Mouse (Mus musculus) T-helper 17 cell (primary cell): ENCODE measurements around the gene Gm11627.

Experiments
- in situ Hi-C, 2 experiments: fragments of 300-600 bp; cut with MboI, MseI; formaldehyde crosslinking; loops; 1 replicate in 1 of 2; 2 replicates in 1 of 2; pipeline ENCODE4 v1.15.1; 2025; ENCODE audit warnings: high pct_unique_total_duplicates in 2 of 2

The Gm11627 gene

GRCm38 (mm10) chr11:102579165-102580033, at the start of gene Gm11627:
Gm11627 (minus strand) TSS chr11:102579461.
- in situ Hi-C loops, result loop anchor here (5.0 kb wide), 3 partner anchors 73 to 92 kb away; no protein-coding TSS in a partner anchor

DNA sequence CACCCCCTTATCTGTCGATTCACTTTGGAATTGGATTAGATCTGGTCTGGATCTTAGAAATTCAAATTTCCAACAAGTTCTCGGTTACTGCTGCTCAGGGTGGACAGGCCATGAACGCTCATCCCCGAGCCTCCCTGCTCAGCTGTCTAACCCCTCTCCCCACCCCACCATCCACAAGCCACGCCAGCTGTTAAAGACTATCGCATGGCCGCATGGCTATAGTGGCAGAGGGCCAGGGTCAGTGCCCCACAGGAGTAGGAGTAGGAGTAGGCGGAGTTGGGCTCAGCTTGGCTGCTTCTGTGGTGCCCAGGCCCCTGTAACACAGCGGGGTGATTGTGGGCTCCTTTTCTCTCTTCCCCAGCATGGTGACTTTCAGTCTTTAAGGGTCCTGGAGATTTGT, 49.3 kb upstream of the Gm11627 start:
- in situ Hi-C loops, result no loop called here

DNA sequence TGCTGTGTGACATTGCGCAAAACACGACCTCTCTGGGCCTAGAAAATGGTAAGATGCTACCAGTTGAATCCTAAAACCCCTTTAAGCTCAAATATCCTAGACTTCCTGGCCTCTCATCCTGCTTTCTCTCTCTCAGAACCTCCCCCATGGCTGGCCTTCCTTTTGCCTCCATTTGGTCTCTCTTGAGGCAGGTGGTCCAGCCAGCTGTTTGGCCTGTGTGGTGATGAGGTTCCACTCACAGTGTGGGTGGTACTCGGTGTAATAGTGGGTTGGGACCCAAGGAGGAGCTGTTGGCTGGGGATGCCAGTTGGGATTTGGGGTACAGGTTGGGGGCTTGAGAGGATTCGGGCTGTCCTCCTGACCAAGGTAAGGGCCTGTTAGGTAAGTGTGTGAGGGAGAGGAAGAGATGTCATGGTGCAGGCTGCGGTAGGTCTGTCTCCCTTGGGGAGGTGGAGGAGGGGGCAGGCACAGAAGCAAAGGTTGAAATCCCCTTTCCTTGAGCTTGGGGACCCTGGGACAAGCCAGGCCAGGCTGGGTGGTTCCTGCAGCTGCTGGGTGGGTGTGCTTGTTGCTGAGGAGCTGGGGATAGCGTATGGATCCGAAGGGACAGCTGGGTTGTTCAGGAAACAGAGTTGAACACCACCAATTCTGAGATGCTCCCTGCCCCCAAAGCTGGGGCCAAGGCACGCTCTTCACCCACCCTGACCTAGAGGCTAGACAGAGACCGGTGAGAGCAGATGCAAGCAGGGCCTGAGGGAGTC, 48.1 kb upstream of the Gm11627 start:
- in situ Hi-C loops, result no loop called here

DNA sequence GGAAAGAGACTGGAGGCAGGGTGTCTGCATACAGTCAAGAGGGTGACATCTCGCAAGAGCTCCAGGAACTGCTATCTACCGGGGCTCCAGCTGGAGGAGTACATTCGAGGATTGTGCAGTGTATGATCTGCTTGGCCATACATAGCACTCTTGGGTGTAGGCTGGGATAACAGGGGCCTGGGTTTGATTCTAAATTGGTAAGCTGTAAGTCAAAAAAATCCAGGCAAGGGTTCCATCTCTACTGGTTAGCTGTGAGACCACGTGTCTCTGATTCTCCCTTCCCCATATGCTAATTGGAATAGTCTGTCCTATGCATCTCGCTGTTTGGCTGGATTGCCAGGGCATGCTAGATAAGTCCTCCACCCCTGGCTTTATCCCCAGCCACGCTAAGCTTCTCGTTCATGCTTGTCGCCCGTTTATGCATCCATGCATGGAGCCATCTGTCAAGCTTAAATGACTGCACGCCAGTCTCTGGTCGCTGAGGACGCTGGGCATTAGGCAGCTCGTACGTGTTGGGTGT, 45.7 kb upstream of the Gm11627 start:
- in situ Hi-C loops, result no loop called here

- in situ Hi-C loops, result no loop called here
These were observed 44.9 kb upstream of the Gm11627 start for GRCm38 (mm10) chr11:102623876-102624789.

GRCm38 (mm10) chr11:102619449-102619848, 40.2 kb upstream of the Gm11627 start:
- in situ Hi-C loops, result no loop called here

DNA sequence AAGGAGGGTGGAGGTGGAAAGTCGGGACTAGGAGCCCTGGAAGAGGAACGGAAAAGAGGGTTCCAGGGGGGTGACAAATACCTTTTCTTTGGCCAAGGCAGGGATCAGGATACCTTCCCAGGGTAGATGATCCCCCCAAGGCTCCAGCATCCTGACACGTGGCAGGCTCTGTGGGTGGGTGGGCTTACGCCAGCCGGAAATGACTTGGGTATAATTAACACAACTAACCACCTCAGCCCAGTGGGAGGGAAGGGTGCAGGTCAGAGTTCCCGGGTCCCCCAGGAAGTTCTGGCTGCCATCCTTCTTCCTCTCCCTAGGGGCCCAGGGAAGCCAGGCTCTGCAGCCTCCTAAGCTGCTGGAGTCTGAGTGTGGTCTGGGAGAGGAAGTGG, 32.0 kb upstream of the Gm11627 start:
- in situ Hi-C loops, result no loop called here

DNA sequence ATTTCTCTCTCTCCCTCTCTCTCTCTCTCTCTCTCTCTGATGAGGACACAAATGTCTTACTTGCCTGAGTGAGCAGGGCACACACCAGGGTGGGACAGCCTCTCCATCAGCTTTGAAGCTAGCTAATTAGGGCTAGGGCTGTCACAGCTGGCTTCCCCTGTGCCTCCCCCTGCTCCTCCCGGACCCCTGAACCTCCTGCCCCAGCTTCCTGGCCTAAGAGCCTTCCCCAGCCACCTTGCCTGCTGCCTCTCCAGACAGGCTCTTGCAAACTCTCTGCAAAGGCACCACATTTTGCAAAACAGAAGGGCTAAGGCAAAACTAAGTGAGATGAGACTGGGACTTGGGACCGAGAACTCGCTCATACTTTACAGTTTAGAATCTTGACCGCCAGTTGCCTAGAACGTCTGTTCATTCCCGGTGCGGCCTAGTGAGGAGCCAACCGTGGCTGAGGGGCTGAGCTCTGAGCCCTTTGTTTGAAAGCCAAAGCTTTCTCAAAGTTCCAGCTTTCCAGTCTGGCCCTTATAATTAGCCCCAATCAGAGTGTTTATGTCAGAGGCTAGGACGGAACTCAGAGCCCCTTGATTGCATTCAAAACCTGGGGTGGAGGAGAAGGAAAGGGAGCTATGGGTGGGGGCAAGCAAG, 31.5 kb upstream of the Gm11627 start:
- in situ Hi-C loops, result no loop called here

GRCm38 (mm10) chr11:102610260-102610659, 31.0 kb upstream of the Gm11627 start:
- in situ Hi-C loops, result no loop called here

GRCm38 (mm10) chr11:102609483-102609882, 30.2 kb upstream of the Gm11627 start:
- in situ Hi-C loops, result loop anchor here in 1 of 2 experiments (10.0 kb wide), 1 partner anchor 655 kb away; no protein-coding TSS in a partner anchor

- in situ Hi-C loops, result loop anchor here in 1 of 2 experiments (10.0 kb wide), 1 partner anchor 654 kb away; no protein-coding TSS in a partner anchor
These were observed 29.4 kb upstream of the Gm11627 start for GRCm38 (mm10) chr11:102608691-102609090.

GRCm38 (mm10) chr11:102607686-102608548, 28.7 kb upstream of the Gm11627 start:
- in situ Hi-C loops, result loop anchor here in 1 of 2 experiments (10.0 kb wide), 1 partner anchor 653 kb away; no protein-coding TSS in a partner anchor

DNA sequence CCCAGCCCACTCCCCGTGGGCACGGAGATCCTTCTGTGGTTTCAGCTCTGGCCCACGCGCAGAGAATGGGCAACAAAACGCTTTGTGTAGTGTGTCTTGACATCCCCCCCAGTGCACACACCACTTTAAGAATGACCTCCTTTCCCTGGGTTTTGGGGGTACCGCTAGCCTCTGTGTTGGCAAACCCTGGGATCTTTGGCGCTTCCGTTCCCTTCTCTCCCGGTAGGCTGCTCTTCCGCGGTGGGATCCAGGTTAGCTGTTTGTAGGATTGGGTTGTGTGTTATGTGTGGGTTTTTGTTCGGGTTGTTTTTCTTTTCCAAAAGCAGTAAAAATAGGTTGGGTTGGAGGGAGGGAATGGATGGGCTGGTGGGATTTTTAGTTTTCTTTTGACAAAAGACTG, 27.9 kb upstream of the Gm11627 start:
- in situ Hi-C loops, result loop anchor here in 1 of 2 experiments (10.0 kb wide), 1 partner anchor 652 kb away; no protein-coding TSS in a partner anchor

GRCm38 (mm10) chr11:102606751-102607171, 27.5 kb upstream of the Gm11627 start:
- in situ Hi-C loops, result loop anchor here in 1 of 2 experiments (10.0 kb wide), 1 partner anchor 652 kb away; no protein-coding TSS in a partner anchor

- in situ Hi-C loops, result loop anchor here in 1 of 2 experiments (10.0 kb wide), 1 partner anchor 651 kb away; no protein-coding TSS in a partner anchor
These were observed 26.5 kb upstream of the Gm11627 start for GRCm38 (mm10) chr11:102605553-102606416.

DNA sequence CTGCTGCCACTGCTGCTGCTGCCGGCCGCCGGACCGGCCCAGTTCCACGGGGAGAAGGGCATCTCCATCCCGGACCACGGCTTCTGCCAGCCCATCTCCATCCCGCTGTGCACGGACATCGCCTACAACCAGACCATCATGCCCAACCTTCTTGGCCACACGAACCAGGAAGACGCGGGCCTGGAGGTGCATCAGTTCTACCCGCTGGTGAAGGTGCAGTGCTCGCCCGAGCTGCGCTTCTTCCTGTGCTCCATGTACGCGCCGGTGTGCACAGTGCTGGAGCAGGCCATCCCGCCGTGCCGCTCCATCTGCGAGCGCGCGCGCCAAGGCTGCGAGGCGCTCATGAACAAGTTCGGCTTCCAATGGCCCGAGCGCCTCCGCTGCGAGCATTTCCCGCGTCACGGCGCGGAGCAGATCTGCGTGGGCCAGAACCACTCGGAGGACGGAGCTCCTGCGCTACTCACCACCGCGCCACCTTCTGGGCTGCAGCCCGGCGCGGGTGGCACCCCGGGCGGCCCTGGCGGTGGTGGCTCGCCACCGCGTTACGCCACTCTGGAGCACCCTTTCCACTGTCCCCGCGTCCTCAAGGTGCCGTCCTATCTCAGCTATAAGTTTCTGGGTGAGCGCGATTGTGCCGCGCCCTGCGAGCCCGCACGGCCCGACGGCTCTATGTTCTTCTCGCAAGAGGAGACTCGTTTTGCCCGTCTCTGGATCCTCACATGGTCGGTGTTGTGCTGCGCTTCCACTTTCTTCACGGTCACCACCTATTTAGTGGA, 25.7 kb upstream of the Gm11627 start:
- in situ Hi-C loops, result loop anchor here in 1 of 2 experiments (10.0 kb wide), 1 partner anchor 650 kb away; no protein-coding TSS in a partner anchor

DNA sequence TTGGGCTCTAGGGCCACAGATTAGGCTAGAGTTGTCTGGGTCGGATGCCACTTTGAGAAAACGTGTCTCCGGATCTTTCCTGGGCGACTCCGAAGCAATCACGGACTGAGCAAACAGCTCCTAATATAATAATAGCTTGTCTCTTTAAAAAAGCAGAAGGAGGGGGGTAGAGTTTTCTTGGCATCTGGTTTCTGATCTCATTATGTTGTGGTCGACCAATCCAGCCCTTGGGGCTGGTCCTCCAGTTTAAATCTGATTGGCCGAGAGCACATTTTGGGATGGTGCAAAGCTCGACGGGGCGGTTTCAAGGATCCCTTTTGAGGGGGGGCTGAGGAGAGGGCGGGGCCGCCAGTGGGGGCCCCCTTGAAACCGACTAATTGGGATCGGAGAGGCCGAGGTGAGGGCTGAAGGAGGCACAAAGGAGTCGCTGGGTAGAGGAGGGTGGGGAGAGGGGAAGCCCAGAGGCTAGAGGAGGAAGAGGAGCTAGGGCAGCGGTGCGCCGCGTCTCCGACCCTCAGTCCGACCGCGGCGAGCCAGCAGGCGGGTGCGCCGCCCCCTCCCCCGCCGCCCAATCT, 24.8 kb upstream of the Gm11627 start, which contains the start of gene Fzd2:
Gene Fzd2 (plus strand): TSS at position 387 of the 575 bp plus-strand sequence.
- in situ Hi-C loops, result loop anchor here in 1 of 2 experiments (10.0 kb wide), 1 partner anchor 649 kb away; no protein-coding TSS in a partner anchor
